Mouse (Mus musculus): ENCODE results near the gene Cd300lg.

DNA sequence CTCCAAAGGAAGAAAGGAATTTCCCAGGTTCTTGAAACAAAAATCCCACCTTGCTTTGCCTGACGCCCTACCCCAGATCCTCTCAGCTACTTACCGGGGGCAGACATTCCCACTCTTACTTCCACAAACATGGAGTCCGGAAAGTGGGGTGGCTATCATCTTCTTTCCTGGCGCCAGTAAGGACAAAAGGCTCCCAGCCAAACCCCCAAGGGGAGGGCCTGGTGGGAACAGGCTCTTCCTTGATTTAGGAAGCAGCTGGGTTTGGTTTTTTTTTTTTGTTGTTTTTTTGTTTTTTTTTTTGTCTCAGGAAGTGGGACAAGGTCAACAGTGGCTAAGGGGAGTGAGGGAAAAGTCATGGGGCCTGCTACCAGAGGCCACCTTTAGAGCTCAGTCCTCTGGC lies 10.2 kb downstream of the Cd300lg start:
- TF ChIP-seq POLR2A (IDR thresholded peaks at IDR 0.05; ENCODE audit: insufficient read depth, low read depth, low read length) = peak; percentile 47; the same call in 1 of the 2 replicates
- no peak for TF ChIP-seq CTCF (IDR thresholded peaks at IDR 0.05)
- TF ChIP-seq EP300 (IDR thresholded peaks at IDR 0.05; ENCODE audit: insufficient read depth, low read depth, low read length) = peak; percentile 94

Measured in heart, adult 2 months (tissue).